8 mouse cellular contexts compared by ENCODE assay signal in genomic region chr13:30985598-30986466, GRCm38 (mm10). TPM values are rescaled to one million over a fixed set of nuclear protein-coding genes. Genes with fewer than 3 reads are reported as not detected.
DNase-seq lines count a peak whose midpoint lies in the region; ATAC-seq and TF ChIP-seq lines count a peak whose summit lies in the region.

No protein-coding gene starts in this region.

- peaks cover 11% of the 10 kb centered on the region for H3K4me1 ChIP-seq in thymus, adult 2 months (replicated peaks; ENCODE audit: control insufficient read depth, insufficient read depth, low read length)
- peaks cover 6% of the 10 kb centered on the region; the same call in 1 of the 2 replicates for H3K4me1 ChIP-seq in heart, embryonic 10.5 days
- no peaks in the 10 kb centered on the region for H3K4me1 ChIP-seq in liver, embryonic 11.5 days (replicated peaks; ENCODE audit: control insufficient read depth, insufficient read depth, low read length)
- 0 out of 2 replicates have a peak, but pooled peaks cover 12% of the 10 kb centered on the region for H3K4me1 ChIP-seq in midbrain, embryonic 15.5 days

- H3K36me3 ChIP-seq in thymus, adult 2 months (ENCODE audit: control insufficient read depth, insufficient read depth, low read length), result no peaks in the 10 kb centered on the region
- H3K36me3 ChIP-seq in heart, embryonic 10.5 days, result no peaks in the 10 kb centered on the region
- H3K36me3 ChIP-seq in liver, embryonic 11.5 days (ENCODE audit: control insufficient read depth, insufficient read depth, low read length), result no peaks in the 10 kb centered on the region
- no peaks in the 10 kb centered on the region for H3K36me3 ChIP-seq in midbrain, embryonic 15.5 days (replicated peaks)

- ATAC-seq in liver, embryonic 11.5 days (replicated peaks; ENCODE audit: low FRiP score), result no peak
- ATAC-seq in midbrain, embryonic 15.5 days (replicated peaks), result peak; percentile 92

- WGBS in thymus, adult 2 months, result 42% methylated on average over 27 of the region's 27 CpGs
- 7% methylated on average over 27 of the region's 27 CpGs for WGBS in heart, embryonic 10.5 days
- 13% methylated on average over 27 of the region's 27 CpGs for WGBS in liver, embryonic 11.5 days
- 22% methylated on average over 27 of the region's 27 CpGs for WGBS in midbrain, embryonic 15.5 days

- H3K27me3 ChIP-seq in thymus, adult 2 months (ENCODE audit: control insufficient read depth, insufficient read depth, low read length), result no peaks in the 10 kb centered on the region
- H3K27me3 ChIP-seq in heart, embryonic 10.5 days (ENCODE audit: insufficient read depth, poor library complexity, severe bottlenecking), result peaks cover 11% of the 10 kb centered on the region
- peaks cover 9% of the 10 kb centered on the region for H3K27me3 ChIP-seq in liver, embryonic 11.5 days (replicated peaks; ENCODE audit: control insufficient read depth, insufficient read depth, low read length)
- 0 out of 2 replicates have a peak, but pooled peaks cover 10% of the 10 kb centered on the region for H3K27me3 ChIP-seq in midbrain, embryonic 15.5 days (replicated peaks)

- H3K4me2 ChIP-seq in liver, embryonic 11.5 days, result peak overlapping the region; percentile 72
- H3K4me2 ChIP-seq in midbrain, embryonic 15.5 days, result peak overlapping the region; percentile 49

- DNase-seq in thymus, adult 2 months, result no peak
- no peak for DNase-seq in thymus, postnatal 25 days
- peak; percentile 57 for DNase-seq in embryo, embryonic 9.5 days (ENCODE audit: extremely low spot score)
- no peak for DNase-seq in heart, embryonic 10.5 days (ENCODE audit: low spot score)
- DNase-seq in kidney, adult 18-20 months, result peak; percentile 53
- peak; percentile 43 for DNase-seq in liver, embryonic 11.5 days (ENCODE audit: low spot score)
- no peak for DNase-seq in T-cell, adult 2 months (ENCODE audit: low spot score)

- TF ChIP-seq POLR2A in thymus, adult 2 months (IDR thresholded peaks at IDR 0.05; ENCODE audit: control insufficient read depth, extremely low read depth, insufficient read depth, low read length, poor library complexity), result no peak

- H3K27ac ChIP-seq in thymus, adult 2 months (ENCODE audit: control insufficient read depth, insufficient read depth, low read length), result no peak overlapping the region
- peak overlapping the region; percentile 60 for H3K27ac ChIP-seq in heart, embryonic 10.5 days
- no peak overlapping the region for H3K27ac ChIP-seq in liver, embryonic 11.5 days (ENCODE audit: low read depth, low read length)
- 0 out of 2 replicates have a peak overlapping the region, but pooled peaks have one; percentile 6 for H3K27ac ChIP-seq in midbrain, embryonic 15.5 days

- no peak overlapping the region for H3K9ac ChIP-seq in liver, embryonic 11.5 days (ENCODE audit: low read depth, low read length)
- peak overlapping the region; percentile 18; the same call in 1 of the 2 replicates for H3K9ac ChIP-seq in midbrain, embryonic 15.5 days

- peak overlapping the region; percentile 40 for H3K4me3 ChIP-seq in thymus, adult 2 months (ENCODE audit: control insufficient read depth, insufficient read depth, low read length)
- peak overlapping the region; percentile 55 for H3K4me3 ChIP-seq in heart, embryonic 10.5 days
- peak overlapping the region; percentile 33 for H3K4me3 ChIP-seq in liver, embryonic 11.5 days (ENCODE audit: low read depth, low read length)
- H3K4me3 ChIP-seq in midbrain, embryonic 15.5 days, result peak overlapping the region; percentile 29

- TF ChIP-seq CTCF in thymus, adult 2 months (IDR thresholded peaks at IDR 0.05; ENCODE audit: borderline replicate concordance, control insufficient read depth, extremely low read depth, insufficient read depth, low read length, poor library complexity), result no peak

- no peaks in the 10 kb centered on the region for H3K9me3 ChIP-seq in heart, embryonic 10.5 days
- no peaks in the 10 kb centered on the region for H3K9me3 ChIP-seq in liver, embryonic 11.5 days (ENCODE audit: control insufficient read depth, low read length)
- no peaks in the 10 kb centered on the region for H3K9me3 ChIP-seq in midbrain, embryonic 15.5 days

RNA-seq across cellular contexts. Expression of gene Gm5447, which starts 11.8 kb away (rescaled TPM):
- polyA plus RNA-seq in thymus, adult 2 months (2012; rRNA removed), result not detected in 2 replicates
- polyA plus RNA-seq in heart, embryonic 10.5 days (2016; fragmentation: Nextera tagmentation; extraction: Ambion mirVana), result 0.11 TPM in 1 of 2 replicates, not detected in the other
- polyA plus RNA-seq in liver, embryonic 11.5 days (2014; fragmentation: Nextera tagmentation; extraction: Ambion mirVana), result not detected in 2 replicates
- 0.09 TPM in 1 of 2 replicates, not detected in the other for polyA plus RNA-seq in midbrain, embryonic 15.5 days (2015; fragmentation: Nextera tagmentation; extraction: Ambion mirVana)

RNA-seq across cellular contexts. Expression of gene Exoc2, which starts 11.9 kb away (rescaled TPM):
- 25.7 and 25.9 TPM in 2 replicates for polyA plus RNA-seq in thymus, adult 2 months (2012; rRNA removed)
- 26.4 and 31.0 TPM in 2 replicates for polyA plus RNA-seq in heart, embryonic 10.5 days (2016; fragmentation: Nextera tagmentation; extraction: Ambion mirVana)
- 28.4 and 32.9 TPM in 2 replicates for polyA plus RNA-seq in liver, embryonic 11.5 days (2014; fragmentation: Nextera tagmentation; extraction: Ambion mirVana)
- 54.1 and 59.3 TPM in 2 replicates for polyA plus RNA-seq in midbrain, embryonic 15.5 days (2015; fragmentation: Nextera tagmentation; extraction: Ambion mirVana)

RNA-seq across cellular contexts. Expression of gene Hus1b, which starts 38.3 kb away (rescaled TPM):
- 0.77 and 1.1 TPM in 2 replicates for polyA plus RNA-seq in thymus, adult 2 months (2012; rRNA removed)
- polyA plus RNA-seq in heart, embryonic 10.5 days (2016; fragmentation: Nextera tagmentation; extraction: Ambion mirVana), result 0.11 and 0.12 TPM in 2 replicates
- 0.21 TPM in 1 of 2 replicates, not detected in the other for polyA plus RNA-seq in liver, embryonic 11.5 days (2014; fragmentation: Nextera tagmentation; extraction: Ambion mirVana)
- polyA plus RNA-seq in midbrain, embryonic 15.5 days (2015; fragmentation: Nextera tagmentation; extraction: Ambion mirVana), result not detected in 2 replicates

Comparison
In these comparisons a context has a peak if more than half of its experiments do, and no peak if none do; other contexts are left out.
1. DNase-seq: peak in embryo, embryonic 9.5 days (single experiment), kidney, adult 18-20 months (single experiment) and liver, embryonic 11.5 days (single experiment); none in thymus, adult 2 months (single experiment), thymus, postnatal 25 days (single experiment), heart, embryonic 10.5 days (single experiment) and T-cell, adult 2 months (single experiment).
2. H3K27ac ChIP-seq: peak in heart, embryonic 10.5 days (single experiment) and midbrain, embryonic 15.5 days (single experiment); none in thymus, adult 2 months (single experiment) and liver, embryonic 11.5 days (single experiment).
3. Peak in every context shown above with its lines, with median percentiles within 50 percentile points of each other: H3K4me3 ChIP-seq.